Mouse (Mus musculus): ENCODE measurements around the gene Cfap126.

DNA sequence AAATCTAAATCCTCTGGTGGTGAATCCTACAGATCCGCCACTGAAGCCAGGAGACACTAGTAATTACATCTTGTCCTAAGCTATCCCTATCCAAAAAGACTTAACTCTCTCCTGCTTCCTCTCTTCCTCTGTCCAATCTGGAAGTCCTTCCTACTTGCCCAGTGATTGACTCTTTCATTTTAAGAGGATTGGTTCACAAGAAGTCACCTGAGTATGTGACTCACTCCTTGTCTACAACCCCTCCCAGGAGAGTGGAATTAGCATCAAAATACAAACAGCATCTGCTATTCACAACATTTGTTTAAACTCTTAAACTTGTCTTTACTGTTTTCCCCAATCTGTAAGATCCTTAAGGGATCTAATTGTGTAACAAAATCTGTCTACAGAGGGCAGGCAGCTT lies 23.8 kb upstream of the Cfap126 start:
- TF ChIP-seq CTCF (IDR thresholded peaks at IDR 0.05): no peak
- no peak for TF ChIP-seq POLR2A (IDR thresholded peaks at IDR 0.05; ENCODE audit: insufficient read depth, low read depth, low read length)
- TF ChIP-seq EP300 (IDR thresholded peaks at IDR 0.05; ENCODE audit: insufficient read depth, low read depth, low read length): no peak
